Mouse (Mus musculus) embryonic fibroblast, embryonic 13.5 days (primary cell): ENCODE results near the gene Maea. TPM values are rescaled to one million over a fixed set of nuclear protein-coding genes. Genes with fewer than 3 reads are reported as not detected.
A peak's percentile ranks its signal among the peaks of the same experiment; 100 is the strongest.

ENCODE experiments used
- H3K27ac ChIP-seq: 2 replicates; pipeline ENCODE4 v1.5.1; 2012; ENCODE audit warnings: low read length, control low read depth, inconsistent platforms; ENCODE audit not compliant: insufficient read depth
- H3K4me1 ChIP-seq: 2 replicates; pipeline ENCODE4 v1.6.1; 2011; ENCODE audit warnings: low read length; ENCODE audit not compliant: control insufficient read depth, insufficient read depth
- H3K4me3 ChIP-seq: 2 replicates; pipeline ENCODE4 v1.5.1; 2011; ENCODE audit warnings: mild to moderate bottlenecking, control low read depth, low read length; ENCODE audit not compliant: insufficient read depth
- CTCF ChIP-seq: IDR thresholded peaks from 2 replicates; pipeline ENCODE4 v1.5.1; 2011; ENCODE audit warnings: mild to moderate bottlenecking, control low read depth, low read length, moderate library complexity, borderline replicate concordance; ENCODE audit not compliant: insufficient read depth
- POLR2A ChIP-seq: IDR thresholded peaks from 2 replicates; pipeline ENCODE4 v1.6.1; 2011; ENCODE audit warnings: low read depth, mild to moderate bottlenecking, control low read depth, low read length, moderate library complexity
- polyA plus RNA-seq: library from polyadenylated mRNA; stranded (reverse); fragments of >200 nt; gene quantifications from 2 replicates; pipeline ENCODE4 v1.2.4, GENCODE M21; 2011; ENCODE audit warnings: low read depth; ENCODE audit not compliant: missing spikeins, insufficient read length

Gene Maea
- 135 and 148 TPM in 2 replicates for polyA plus RNA-seq

GRCm38 (mm10) chr5:33335273-33335976 is at the start of gene Maea:
TSS of gene Maea (plus strand) at chr5:33335509.
- Histone ChIP-seq H3K27ac (peak within 1 kb of the TSS; percentile 86), H3K4me3 (peak within 1 kb of the TSS; percentile 87), H3K4me1 (peaks cover 8% of the 10 kb centered on the region; the same call in 1 of the 2 replicates)
- TF ChIP-seq POLR2A (peak; percentile 86), CTCF (no peak)

GRCm38 (mm10) chr5:33293796-33294430 is 41.4 kb upstream of the Maea start:
- TF ChIP-seq CTCF (no peak), POLR2A (no peak)
- Histone ChIP-seq H3K27ac (no peak overlapping the region), H3K4me3 (no peak overlapping the region), H3K4me1 (no peaks in the 10 kb centered on the region)

- TF ChIP-seq CTCF (peak; percentile 33; the same call in 1 of the 2 replicates), POLR2A (no peak)
- Histone ChIP-seq H3K4me1 (no peaks in the 10 kb centered on the region), H3K4me3 (no peak overlapping the region), H3K27ac (no peak overlapping the region)
Measured at GRCm38 (mm10) chr5:33297164-33297563, 38.1 kb upstream of the Maea start.

GRCm38 (mm10) chr5:33301801-33302200 is 33.5 kb upstream of the Maea start:
- no peaks in the 10 kb centered on the region for H3K4me1 ChIP-seq
- H3K4me3 ChIP-seq = no peak overlapping the region
- no peak overlapping the region for H3K27ac ChIP-seq
- TF ChIP-seq CTCF (no peak), POLR2A (no peak)

- TF ChIP-seq CTCF = no peak
- no peak for TF ChIP-seq POLR2A
- no peak overlapping the region for H3K4me3 ChIP-seq
- H3K4me1 ChIP-seq = no peaks in the 10 kb centered on the region
- no peak overlapping the region for H3K27ac ChIP-seq
Measured at GRCm38 (mm10) chr5:33310704-33311462, 24.4 kb upstream of the Maea start.

GRCm38 (mm10) chr5:33312192-33312591 is 23.1 kb upstream of the Maea start:
- no peak for TF ChIP-seq POLR2A
- no peak for TF ChIP-seq CTCF
- Histone ChIP-seq H3K4me3 (no peak overlapping the region), H3K27ac (no peak overlapping the region), H3K4me1 (no peaks in the 10 kb centered on the region)

- TF ChIP-seq POLR2A (no peak), CTCF (no peak)
- H3K27ac ChIP-seq = no peak overlapping the region
- H3K4me3 ChIP-seq = no peak overlapping the region
- no peaks in the 10 kb centered on the region for H3K4me1 ChIP-seq
Measured at GRCm38 (mm10) chr5:33324491-33324890, 10.8 kb upstream of the Maea start.

GRCm38 (mm10) chr5:33334381-33335272 is 682 bp upstream of the Maea start:
- H3K4me1 ChIP-seq = peaks cover 8% of the 10 kb centered on the region; the same call in 1 of the 2 replicates
- TF ChIP-seq POLR2A (0 out of 2 replicates have a peak, but pooled peaks have one; percentile 20), CTCF (no peak)
- H3K27ac ChIP-seq = peak overlapping the region; percentile 86
- H3K4me3 ChIP-seq = peak overlapping the region; percentile 70

GRCm38 (mm10) chr5:33335977-33336360 is 660 bp downstream of the Maea start:
- TF ChIP-seq CTCF = no peak
- TF ChIP-seq POLR2A = peak; percentile 35; the same call in 1 of the 2 replicates
- Histone ChIP-seq H3K27ac (peak overlapping the region; percentile 59), H3K4me3 (peak overlapping the region; percentile 87), H3K4me1 (peaks cover 8% of the 10 kb centered on the region)
